Mouse (Mus musculus): ENCODE data around the gene Kcnh5.

- TF ChIP-seq CTCF (IDR thresholded peaks at IDR 0.05; ENCODE audit: low read depth, low read length) (no peak), POLR2A (IDR thresholded peaks at IDR 0.05; ENCODE audit: borderline replicate concordance, low read depth, low read length) (no peak)
Measured at GRCm38 (mm10) chr12:74966266-74966665, 210.9 kb downstream of the Kcnh5 start.

All from bone marrow macrophage, adult 2 months (primary cell).